Mouse (Mus musculus): Measurements from ENCODE around the gene Wipf3.

Wipf3 gene

DNA sequence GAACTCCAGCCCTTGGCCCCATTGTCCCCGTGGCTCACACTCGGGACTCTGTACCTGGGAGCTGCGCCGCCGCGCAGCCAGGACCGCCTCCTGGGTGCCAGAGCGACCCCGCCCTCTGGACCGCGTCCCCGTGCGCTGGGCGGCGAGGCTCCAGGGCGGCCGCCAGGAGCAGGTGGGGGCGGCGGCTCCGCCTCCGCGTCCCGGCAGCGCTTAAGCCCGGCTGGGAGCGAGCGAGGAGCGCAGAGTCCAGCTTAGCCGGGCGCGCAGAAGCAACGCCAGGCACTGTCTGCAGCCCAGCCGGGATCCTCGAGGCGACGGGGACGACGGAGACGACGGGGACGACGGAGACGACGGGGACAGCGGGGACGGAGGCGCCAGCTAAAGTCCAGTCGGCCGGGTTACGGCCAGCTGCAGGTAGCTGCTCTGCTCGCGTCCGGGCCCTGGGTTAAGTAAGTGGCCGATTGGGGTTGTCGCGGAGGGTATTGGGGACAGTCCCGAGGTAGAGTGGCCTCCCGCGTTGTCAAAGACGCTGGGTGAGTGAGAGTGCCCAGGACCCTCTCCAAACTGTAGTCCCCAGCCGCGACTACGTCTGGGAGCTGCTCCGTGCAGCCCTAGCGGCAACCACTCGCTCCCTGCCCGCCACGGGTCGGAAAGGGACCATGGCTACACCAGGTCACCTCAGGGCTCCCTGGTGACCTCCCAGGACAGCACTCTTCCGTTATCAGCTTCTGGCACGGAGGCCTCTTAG, at the start of gene Wipf3:
Wipf3 (plus strand) TSS at position 157 of the 748 bp plus-strand sequence.
- in situ Hi-C loops (cut with MboI, MseI) = no loop called here

DNA sequence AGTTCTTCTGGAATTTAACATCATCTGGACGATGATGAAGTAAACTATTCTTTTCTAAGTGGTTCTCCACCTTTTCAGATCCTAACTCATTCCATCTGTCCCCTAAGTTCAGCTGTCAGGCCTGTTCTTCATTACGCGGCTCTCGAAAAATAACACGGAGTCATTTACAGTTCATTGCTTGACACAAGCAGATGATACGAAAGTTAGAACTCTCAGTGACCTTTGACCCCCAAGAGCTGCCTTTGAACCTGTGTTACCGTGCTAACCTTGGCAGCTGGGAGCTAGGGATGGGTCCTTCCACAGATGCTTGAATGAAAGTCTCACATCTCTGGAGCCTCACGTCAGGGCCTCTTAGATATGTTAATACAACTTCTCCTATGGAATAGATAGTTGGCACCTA, 46.8 kb upstream of the Wipf3 start:
- in situ Hi-C loops (cut with MboI, MseI) = no loop called here

DNA sequence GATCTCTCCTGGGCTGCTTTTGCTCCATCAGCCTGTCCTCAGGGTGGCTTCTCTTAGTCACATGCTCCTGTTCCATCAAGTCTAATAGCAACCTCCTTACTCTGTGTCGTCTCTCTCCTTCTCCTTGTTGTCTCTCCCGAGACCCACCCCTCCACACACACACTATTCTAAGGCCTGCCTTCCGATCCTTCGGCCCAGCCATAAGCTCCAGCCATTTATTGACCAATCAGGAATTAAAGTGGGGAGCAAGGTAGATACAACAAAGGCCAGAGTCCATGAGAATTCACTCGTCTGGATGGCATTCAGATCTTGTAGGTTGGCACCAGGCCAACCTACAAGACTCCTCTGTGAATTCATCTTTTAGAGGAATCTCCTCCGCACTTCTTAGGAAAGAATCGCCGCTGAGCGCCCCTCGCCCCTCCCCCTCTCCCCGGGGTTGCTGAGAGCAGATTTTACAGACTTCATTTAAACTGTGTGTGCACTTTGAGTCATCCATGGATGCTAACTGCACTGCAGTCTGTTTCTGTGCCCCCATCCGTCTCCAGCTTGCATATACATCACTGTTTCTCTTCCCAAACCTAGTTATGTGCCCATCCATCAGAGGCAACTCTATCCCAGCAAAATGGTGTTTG, 45.4 kb upstream of the Wipf3 start:
- in situ Hi-C loops (cut with MboI, MseI) = no loop called here

DNA sequence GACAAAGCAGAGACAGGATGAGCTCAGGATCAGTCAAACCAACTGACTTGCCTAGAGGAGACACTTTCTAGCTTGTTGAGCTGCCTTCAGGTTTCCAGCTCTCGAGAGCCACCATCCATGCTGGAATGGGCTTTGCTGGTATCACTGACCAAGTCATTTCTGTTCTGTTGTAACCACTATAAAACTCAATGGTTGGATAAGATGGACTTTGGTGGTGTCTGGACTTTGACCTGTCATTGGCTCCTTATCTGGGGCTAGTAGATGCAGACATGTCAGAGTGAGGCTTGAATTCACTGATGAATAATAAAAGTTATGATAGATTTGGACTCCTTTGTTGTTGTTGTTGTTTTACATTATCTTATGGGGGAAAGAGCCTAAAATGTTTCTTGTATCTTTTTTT, 44.6 kb upstream of the Wipf3 start:
- in situ Hi-C loops (cut with MboI, MseI) = no loop called here

DNA sequence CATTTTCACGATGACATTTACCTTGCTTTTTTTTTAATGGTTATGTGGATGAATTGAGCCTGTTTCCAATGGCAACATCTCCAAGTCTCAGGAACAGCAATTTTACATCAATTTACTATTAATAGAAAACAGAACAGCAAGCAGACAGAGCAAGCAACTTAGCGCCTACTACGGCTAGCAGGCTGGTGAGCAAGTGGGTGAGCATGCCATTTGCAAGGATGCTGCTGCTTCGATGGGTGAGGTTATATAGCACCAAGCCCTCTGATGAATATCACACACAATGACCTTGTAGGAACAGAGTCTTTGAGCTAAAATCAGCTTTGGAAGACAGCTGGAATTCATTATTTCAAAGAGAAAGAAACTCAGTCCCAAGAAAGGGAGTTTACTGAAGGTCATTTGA, 43.0 kb upstream of the Wipf3 start:
- in situ Hi-C loops (cut with MboI, MseI) = no loop called here

DNA sequence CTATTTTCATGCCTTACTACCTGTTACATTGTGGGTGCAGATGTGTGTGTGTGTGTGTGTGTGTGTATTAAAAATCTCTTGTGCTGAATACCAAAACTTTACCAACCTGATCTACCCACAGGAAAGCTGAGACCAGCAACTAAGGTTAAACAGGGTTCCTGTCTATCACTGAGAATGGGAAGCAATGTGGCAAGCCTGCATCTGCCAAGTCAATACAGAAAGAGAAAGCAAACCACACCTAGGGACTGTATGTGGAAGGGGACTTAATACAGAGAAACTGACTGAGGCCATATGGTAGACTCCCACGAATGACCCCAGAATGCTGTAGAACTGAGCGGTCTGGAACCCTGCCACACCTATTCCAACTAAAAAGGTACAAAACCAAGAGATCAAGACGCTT, 42.4 kb upstream of the Wipf3 start:
- in situ Hi-C loops (cut with MboI, MseI) = no loop called here

DNA sequence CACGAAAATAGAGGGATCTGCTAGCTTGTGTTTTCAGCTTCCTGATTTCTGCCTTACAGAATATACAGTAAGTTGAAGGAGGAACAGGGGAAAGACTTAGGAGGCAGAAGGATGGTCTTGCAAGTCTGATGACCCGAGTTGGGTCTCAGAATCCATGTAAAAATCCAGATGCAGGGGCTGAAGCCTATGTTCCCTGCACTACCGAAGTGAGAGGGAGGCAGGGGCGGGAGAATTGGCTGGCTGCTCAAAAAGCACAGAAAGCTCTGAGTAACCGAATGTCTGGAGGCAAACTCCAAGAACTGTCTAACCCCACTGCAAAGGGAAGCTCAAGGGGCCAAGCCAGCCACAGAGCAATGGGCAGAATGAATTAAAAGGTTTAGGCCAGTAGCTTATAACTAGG, 41.7 kb upstream of the Wipf3 start:
- in situ Hi-C loops (cut with MboI, MseI) = no loop called here

DNA sequence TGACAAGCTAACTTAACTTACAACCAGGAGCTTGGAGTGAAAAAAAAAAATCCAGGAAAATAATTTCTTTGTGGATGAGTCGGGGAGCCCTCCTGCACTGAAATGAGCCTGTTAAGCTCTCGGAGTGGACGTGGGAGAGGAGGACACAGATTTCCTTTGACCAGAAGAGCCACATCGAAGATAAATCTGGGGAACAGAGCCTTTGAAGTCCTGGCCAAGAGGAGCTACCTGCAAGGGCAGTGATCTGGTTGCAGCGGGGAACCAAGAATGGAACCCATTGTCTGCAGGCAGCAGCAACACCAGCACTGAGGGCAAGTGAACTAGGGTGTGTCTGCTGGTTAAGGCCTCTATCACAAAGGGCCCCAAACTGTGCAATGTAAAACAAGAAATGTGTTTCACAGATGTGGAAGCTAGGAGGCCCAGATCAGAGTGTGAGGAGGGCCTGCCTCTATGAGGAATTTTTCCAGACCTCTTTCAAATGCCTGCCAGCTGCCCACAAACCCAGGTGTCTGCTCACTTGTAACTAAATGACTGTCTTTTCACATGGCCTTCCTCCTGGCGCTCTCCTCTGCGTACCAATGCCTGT, 40.6 kb upstream of the Wipf3 start:
- in situ Hi-C loops (cut with MboI, MseI) = no loop called here

DNA sequence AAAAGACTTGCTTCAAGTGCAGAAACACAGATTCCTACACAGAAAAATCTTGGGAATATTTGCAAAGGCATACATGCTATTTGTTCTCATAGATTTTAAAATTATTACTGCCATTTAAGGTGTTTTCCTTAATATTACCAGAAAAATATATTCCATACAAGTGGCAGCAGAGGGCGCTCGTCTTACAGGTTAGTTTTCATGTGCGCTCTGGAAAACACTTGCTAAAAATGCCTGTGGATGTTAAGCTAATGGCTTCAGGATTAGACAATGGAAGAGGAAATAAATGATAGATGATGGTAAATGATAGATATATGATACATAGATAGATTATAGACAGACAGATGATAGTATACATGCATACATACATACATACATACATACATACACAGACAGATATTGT, 37.6 kb upstream of the Wipf3 start:
- in situ Hi-C loops (cut with MboI, MseI) = loop anchor here (5.0 kb wide), 1 partner anchor 116 kb away; no protein-coding TSS in a partner anchor

DNA sequence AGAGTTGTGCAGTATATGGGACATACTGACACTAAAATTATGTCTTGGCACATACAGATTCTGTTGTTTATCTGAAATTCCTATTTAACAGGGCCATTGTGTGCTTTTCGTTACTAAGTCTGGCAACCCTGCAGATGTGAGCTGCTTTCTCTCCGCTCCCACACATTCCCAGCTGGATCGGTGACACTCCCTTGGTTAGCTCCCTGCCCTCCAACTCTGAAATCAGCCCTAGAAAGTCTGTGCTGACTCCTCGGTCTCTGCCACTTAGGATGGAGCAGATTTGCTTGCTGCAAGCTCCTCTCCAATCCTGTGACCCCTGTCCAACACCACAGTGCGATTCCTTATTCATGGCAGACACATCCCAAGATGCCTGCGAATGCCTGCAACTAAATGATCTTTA, 35.5 kb upstream of the Wipf3 start:
- in situ Hi-C loops (cut with MboI, MseI) = loop anchor here (5.0 kb wide), 1 partner anchor 113 kb away; no protein-coding TSS in a partner anchor

DNA sequence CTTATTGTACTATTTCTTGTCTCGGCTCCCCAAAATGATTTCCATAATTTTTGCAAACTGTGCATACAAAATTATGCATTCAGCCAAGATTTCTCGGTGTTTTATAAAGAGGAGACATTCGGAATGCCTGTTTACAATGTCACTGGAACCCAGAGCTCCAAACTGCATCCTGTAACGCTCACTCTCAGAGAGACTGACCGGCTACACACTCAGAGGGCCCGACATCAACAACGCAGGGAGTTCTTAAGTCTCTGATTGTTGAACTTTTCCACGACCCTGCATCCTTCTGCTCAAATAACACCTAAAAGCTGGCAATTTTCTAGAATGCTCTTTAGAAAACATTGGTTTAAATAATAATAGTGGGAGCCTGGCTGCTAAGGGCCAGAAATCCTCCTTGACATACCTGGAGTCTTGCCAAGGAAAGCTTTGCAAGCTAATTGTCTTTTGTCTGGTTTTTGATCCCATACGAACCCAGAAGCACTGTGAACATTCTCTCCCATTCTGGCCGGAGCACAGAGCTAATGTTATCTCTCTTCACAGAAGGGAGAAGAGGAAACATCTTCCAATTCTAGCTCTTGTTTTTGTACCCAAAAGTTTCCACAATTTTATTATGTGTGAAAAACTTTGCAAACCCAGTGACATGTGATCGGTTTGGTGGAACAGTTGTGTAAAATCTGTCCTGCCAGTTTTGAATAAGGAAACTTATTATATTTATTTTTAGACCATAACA, 30.0 kb upstream of the Wipf3 start:
- in situ Hi-C loops (cut with MboI, MseI) = no loop called here

DNA sequence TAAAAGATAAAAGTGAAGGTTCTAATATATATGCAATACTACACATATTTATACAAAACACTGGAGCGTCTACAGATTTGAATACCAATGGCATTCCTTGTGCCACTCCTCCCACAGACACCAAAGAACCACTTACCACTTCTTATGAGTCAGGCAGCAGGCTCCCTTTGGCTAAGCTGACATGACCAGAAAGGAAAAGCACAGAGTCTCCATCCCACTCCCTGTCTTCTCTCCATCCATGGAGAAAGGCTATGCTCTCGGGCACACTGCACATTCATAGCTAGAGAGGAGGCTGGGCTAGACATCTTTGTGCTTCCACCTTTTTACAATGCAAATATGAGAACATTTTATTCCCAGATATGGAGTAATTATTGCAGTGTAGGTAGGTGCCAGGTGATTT, 27.9 kb upstream of the Wipf3 start:
- in situ Hi-C loops (cut with MboI, MseI) = no loop called here

DNA sequence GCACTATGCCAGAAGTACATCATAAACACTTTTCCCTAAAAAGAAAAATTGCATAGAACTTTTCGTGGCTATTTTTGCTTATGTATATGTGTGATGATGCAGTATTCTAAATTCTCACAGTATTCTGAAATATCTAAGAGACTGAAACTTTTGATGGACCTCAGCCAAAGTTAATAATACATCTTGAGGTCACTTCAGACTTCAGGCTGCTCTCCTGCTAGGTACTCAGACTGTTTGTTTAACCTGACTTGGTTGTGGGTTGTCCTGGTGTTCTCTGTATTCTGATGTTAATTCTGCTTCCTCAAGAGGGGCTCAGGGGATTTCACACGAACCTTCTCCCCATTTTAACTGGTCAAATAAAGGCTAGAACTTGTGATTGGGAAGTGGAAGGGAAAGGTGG, 24.5 kb upstream of the Wipf3 start:
- in situ Hi-C loops (cut with MboI, MseI) = no loop called here

DNA sequence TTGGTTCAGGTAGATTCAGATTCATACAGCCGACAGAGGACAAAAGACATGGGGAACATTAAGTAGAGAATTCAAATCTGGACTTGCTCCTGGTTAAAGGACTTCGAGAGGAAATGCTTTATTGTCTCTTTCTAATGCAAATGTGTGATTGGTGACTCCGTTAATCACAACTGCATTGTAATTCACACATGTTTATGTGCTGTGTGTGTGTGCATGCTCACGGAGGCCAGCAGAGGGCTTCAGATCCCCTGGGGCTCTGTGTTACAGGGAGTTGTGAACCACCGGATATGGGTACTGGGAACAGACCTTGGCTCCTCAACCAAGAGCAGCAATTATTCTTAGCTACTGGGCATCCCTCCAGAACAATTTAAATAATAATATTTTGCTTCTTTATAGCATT, 23.3 kb upstream of the Wipf3 start:
- in situ Hi-C loops (cut with MboI, MseI) = no loop called here

DNA sequence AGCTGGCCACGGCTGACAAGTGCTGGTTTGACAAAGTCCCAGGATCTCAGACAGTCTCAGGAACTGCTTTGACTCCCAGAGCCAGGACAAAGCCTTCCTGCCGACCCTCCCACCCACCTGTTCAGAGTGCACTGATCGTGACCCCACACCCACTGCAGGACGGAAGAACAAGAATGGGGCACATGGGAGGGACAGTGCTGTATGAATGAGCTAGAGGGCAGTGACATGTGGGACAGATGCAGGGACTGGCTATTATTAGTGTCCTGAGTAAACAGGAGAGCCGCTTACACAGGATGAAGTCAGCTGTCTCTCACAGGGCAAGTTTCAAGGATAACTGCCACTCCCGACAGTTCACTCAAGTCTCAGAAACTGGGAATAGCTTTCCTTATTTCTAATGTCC, 20.1 kb upstream of the Wipf3 start:
- in situ Hi-C loops (cut with MboI, MseI) = no loop called here

DNA sequence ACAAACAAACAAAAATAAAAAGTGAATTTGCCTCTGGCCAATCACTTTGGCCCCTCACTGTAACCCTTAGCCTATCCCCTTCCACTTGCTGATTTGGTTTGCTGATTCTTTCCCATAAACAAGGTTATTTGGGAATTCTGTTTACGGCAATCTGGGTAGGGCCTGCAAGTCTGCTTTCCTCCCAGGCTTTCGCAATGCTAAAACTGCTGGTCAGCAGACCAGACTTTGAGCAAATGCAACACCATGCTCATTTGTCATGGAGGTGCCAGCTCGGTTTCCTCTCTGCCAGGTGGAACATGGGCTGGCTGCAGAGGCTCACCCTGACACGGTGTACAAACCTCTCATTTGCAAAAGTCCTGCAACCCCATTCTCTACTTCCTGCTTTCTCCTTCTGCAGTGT, 19.0 kb upstream of the Wipf3 start:
- in situ Hi-C loops (cut with MboI, MseI) = no loop called here

DNA sequence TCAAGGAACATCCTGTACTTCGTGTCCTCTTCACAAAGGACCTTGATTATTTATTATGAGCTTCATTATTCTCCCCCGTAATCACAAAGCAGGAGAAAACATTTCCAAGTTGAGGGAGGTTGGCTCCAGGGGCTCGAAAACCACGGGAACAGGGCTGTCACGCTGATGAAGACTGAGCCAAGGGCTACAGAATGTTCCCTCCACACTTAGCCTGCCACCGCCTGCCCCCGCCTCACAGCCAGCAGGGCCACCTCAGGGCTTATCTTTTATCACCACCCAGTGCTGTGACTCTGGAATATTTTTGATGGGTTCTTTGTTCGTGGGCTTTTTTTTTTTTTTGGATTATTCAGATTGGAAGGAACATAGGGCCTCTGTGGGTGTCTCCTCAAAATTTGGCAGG, 17.8 kb upstream of the Wipf3 start:
- in situ Hi-C loops (cut with MboI, MseI) = no loop called here

DNA sequence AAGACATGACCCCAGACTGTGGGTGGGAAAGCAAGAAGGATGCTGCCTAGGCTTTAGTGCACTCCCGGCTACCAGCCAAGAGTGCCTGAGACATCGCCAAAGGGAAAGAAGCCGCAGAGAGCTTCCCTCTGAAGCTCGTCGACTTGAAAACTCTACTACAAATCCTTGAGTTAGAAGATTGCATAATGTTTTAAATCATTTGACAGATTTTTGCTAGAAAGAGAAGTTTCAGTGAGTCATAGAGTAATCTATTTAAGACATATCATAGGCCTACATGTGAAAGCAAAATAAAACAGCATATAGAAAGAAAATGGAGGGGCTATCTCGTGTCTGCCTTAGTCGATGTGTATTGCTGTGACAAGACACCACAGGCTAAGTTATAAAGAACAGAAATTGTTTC, 16.5 kb upstream of the Wipf3 start:
- in situ Hi-C loops (cut with MboI, MseI) = no loop called here

DNA sequence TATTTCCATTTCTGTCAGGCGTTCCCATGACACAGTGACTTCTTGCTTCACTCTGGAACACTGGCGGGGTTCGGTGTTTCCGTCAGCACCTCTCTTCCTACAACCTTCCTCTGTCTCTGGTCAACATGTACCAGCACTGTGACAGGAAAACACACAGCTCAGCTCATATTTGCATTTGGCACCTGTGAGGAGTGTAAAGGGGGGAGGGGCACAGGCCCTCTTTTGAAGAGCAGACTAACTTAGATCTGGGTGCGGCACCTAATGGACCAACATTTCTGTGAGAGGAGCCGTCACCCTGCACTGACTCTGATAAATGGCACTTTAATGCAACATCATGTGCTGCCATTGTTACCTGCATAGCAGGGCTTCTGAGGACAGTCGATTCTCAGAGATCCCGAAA, 4.2 kb upstream of the Wipf3 start:
- in situ Hi-C loops (cut with MboI, MseI) = no loop called here

DNA sequence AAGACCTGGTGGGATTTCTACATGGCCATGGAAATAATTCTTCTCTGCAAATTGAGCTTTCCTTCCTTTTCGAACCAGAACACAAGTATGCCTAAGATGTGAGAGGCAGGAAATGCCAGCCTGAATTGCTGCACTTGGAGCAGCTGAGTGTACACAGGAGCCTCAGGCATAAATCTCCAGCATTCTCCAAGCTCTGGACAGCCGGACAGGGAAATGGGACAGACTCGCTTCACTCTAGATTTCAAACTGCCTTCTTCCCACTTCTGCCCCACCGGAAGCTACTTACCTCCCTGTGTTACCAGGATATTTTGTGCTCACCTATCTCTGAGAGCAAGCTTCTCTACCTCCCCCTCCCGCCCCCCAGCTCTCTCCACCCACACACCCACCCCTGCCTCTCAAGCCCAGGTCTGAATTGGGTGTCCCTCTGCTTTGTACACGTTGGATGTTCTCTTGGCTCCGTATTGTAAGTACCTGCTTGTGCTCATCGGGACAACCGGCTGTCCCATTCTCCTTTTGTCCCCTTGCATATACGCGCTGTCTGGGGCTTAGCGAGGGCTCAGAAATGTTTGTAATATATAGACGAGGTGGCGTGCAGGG, 455 bp upstream of the Wipf3 start:
- in situ Hi-C loops (cut with MboI, MseI) = no loop called here

DNA sequence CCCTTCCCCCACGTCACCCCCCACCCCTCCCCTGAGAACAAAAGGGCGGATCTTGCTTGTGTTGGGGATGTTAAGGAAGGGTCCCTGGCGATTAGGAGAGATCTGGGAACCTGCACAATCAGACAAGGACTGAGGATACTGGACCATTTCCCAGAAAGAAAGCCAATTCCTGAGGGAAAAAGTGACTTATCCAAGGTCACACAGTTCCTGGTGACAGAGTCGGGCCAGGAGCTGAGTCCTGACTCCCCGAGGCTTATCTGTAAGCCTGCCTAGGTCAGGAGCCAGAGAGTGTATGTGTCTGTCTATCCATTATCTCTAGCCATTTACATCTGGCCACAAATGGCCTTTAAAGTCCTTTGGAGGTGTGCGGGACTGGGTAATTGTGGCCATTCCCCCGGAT, 818 bp downstream of the Wipf3 start:
- in situ Hi-C loops (cut with MboI, MseI) = no loop called here

DNA sequence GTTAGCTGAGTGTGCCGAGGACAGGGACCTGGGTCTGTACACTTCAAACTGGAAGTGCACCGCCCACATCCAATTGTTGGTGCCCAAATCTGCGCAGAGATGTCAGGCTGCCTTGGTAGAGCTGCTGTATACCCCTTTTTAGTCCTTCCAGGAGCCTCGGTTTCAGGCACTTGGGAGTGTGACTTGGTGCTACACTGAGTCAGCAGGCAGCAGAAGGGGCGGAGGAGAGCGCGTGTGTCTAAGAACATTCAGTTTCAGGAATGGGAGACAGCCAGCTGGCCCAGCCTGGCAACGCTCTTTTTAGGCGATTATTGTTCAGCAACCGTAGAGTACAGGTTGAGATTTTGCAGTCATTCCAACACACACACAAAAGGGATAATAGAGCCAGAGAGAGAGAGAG, 2.4 kb downstream of the Wipf3 start:
- in situ Hi-C loops (cut with MboI, MseI) = no loop called here
